Mouse (Mus musculus) ES-E14 (cell line): ENCODE data around the gene Apobec3.
"Not testable (repeated sequence)": the region's sequence is repeated elsewhere in the genome, so short reads cannot be mapped to it uniquely, and the experiment has no call there.

Experiments
- MAFK ChIP-seq: IDR thresholded peaks from 2 replicates; pipeline ENCODE4 v1.6.1; 2014; ENCODE audit warnings: mild to moderate bottlenecking, low read depth, low read length, inconsistent platforms; ENCODE audit not compliant: insufficient read depth
- ZC3H11A ChIP-seq: IDR thresholded peaks from 2 replicates; pipeline ENCODE4 v1.6.1; 2012; ENCODE audit warnings: low read depth, mild to moderate bottlenecking, inconsistent platforms, low read length, borderline replicate concordance
- ZNF384 ChIP-seq: IDR thresholded peaks from 2 replicates; pipeline ENCODE4 v1.6.1; 2012; ENCODE audit warnings: low read depth, low read length, inconsistent platforms

DNA sequence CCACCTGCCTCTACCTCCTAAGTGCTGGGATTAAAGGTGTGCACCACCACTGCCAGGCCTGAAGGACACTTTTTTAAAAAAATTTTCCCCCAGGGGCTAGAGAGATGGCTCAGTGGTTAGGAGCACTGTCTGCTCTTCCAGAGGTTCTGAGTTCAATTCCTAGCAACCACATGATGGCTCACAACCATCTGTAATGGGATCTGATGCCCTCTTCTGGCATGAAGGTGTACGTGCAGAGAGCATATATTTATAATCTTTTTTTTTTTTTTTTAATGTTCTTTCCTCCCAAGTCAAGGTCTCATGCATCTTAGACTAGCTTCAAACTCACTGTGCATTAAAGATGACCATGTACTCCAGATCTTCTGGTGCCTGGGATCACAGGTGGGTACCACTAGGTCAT is 19.4 kb downstream of the Apobec3 start:
- not testable (repeated sequence) for TF ChIP-seq ZC3H11A, MAFK, ZNF384
